Mouse (Mus musculus): ENCODE data around the gene Tpm1. TPM values are rescaled to one million over a fixed set of nuclear protein-coding genes. Genes with fewer than 3 reads are reported as not detected.

Gene Tpm1
- polyA plus RNA-seq, 1 experiment from 2014 or later = 368 TPM

DNA sequence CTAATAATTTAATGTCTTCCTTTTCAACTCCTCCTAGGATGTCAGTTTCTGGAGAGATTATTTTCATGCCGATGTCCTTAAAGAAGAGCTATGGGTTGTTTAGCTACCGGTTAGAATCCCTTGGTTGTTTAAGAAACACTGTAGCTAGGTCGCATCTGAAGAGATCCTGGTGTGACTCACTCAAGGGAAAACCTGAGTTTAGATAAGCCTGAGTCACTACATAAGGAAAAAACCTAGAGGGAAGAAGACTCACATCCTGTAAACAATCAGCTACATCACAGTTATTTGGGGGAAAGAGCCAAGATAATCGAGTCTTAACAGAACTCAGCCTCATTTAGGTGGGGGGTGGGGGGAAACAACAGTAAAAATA is 3.9 kb downstream of the Tpm1 start:
- H3K4me1 ChIP-seq = peaks cover 67% of the 10 kb centered on the region
- 31% methylated on average over 4 of the region's 4 CpGs for WGBS

DNA sequence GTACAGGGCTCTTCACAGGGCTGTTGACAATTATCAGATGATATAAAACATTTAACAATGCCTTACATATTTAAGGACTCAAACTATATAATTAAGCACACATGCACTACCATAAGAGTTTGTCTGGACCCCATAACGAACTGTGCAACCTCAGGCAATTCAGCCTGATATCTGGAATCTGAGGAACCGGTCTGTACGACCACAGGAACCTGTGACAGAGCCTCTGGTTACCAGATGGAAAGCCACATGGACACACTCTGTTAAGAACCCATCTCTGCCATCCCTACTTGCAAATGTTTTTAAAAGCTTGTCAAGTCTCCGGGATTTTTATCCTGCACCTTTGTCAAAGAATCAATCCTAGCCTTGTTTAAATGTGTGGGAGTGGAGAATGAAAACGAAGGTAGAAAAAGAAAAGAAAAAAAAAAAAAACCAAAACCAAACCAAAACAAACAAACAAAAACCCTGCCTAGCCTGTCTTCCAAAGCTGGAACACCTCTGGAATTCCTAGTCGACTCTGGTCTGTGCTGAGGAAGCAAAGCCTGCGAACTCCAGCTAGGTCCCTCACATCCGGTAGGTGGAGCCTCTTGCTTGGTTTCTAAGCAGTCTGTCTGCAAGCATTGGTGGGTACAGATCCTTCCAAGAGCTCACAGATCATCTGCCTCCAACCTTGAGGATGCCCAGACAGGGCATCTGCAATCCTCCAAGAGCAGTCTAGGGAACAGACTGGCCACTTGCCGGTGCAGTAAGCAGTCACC is 4.5 kb downstream of the Tpm1 start:
- no peak for ATAC-seq (ENCODE audit: low FRiP score, low read depth)
- Histone ChIP-seq H3K4me2 (replicated peaks) (no peak overlapping the region), H3K27me3 (peaks cover 45% of the 10 kb centered on the region), H3K9ac (replicated peaks) (no peak overlapping the region), H3K4me3 (no peak overlapping the region), H3K27ac (replicated peaks) (no peak overlapping the region), H3K9me3 (no peaks in the 10 kb centered on the region), H3K36me3 (no peaks in the 10 kb centered on the region), H3K4me1 (peaks cover 71% of the 10 kb centered on the region)
- 31% methylated on average over 9 of the region's 9 CpGs for WGBS

More for the DNA sequence above, 3.9 kb downstream of the Tpm1 start:
- H3K9ac ChIP-seq (replicated peaks) = no peak overlapping the region
- H3K27me3 ChIP-seq = peaks cover 49% of the 10 kb centered on the region
- no peak overlapping the region for H3K4me3 ChIP-seq
- no peaks in the 10 kb centered on the region for H3K9me3 ChIP-seq
- ATAC-seq (ENCODE audit: low FRiP score, low read depth) = no peak
- no peaks in the 10 kb centered on the region for H3K36me3 ChIP-seq
- H3K27ac ChIP-seq (replicated peaks) = no peak overlapping the region
- no peak overlapping the region for H3K4me2 ChIP-seq (replicated peaks)

DNA sequence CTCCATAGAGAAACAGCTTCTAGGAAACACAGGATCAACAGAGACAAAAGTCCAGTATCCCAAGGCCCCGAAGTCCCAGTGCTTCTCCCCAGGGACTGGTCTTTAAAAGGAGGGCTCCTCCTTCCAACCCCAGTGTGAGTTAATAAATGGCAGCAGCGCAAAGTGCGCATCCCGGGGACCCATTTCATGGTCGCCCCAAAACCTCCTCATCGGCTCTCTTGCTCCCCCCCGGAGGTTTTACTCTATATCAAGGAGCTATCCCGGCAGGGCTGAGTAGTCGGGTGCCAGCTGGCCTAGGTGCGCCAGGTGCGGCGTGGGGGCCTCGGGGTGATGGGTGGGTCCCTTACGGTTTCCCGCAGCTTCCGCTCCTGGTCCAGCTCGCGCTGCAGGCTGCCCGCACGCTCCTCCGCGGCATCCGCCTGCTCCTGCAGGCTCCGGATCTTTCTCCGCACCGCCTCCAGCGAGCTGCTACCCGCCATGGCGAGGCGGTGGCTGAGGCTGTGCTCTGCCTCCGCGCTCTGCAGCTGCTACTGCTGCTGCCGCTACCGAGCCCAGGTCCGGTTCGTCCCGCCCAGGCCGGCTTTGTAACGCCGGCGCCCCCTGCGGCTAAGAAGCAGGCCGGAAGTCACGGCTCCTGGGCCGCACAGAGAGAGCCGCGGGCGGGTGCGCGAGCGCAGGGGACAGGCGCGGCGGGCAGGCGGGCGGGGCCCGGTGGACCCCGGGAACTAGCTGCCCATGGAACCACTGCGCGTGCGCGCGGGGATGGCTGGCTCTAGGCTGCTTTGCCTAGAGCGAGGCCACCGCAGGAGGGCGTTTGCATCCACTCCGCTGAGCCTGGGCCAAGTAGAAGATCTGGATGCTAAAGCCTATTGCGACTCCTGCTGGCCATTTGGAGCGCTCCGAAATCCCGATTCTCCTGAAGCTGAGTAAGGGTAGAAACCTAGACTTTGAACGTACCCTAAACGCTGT is 5.7 kb downstream of the Tpm1 start:
- H3K4me1 ChIP-seq = peaks cover 66% of the 10 kb centered on the region

DNA sequence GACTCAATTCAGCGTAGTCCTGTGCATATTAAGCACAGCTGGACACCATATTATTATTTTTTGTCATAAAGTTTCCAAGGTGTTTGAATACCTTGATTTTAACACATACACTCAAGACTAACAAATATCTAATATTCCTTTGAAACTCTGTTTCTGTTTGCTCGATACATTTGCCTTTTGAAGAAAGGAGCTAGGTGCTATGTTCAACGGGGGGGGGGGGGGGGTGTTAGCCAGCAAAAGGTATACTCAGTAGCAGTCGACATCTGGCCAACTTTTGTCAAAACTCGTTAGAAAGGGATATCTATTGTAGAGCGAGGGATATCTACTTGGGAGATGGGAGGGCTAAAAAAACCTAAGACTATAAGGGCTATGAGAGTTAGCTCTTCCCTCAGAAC is 6.4 kb downstream of the Tpm1 start:
- Histone ChIP-seq H3K36me3 (no peaks in the 10 kb centered on the region), H3K4me2 (replicated peaks) (peak overlapping the region; percentile 75), H3K4me3 (peak overlapping the region; percentile 78), H3K4me1 (peaks cover 59% of the 10 kb centered on the region), H3K27me3 (peaks cover 26% of the 10 kb centered on the region), H3K27ac (replicated peaks) (no peak overlapping the region), H3K9me3 (no peaks in the 10 kb centered on the region), H3K9ac (replicated peaks) (peak overlapping the region; percentile 82)
- WGBS = 28% methylated on average over 6 of the region's 6 CpGs
- no peak for ATAC-seq (ENCODE audit: low FRiP score, low read depth)

More for the DNA sequence above, 5.7 kb downstream of the Tpm1 start:
- Histone ChIP-seq H3K4me3 (peak overlapping the region; percentile 78), H3K27ac (replicated peaks) (peak overlapping the region; percentile 96), H3K36me3 (no peaks in the 10 kb centered on the region), H3K9me3 (no peaks in the 10 kb centered on the region), H3K9ac (replicated peaks) (peak overlapping the region; percentile 82), H3K4me2 (replicated peaks) (peak overlapping the region; percentile 75), H3K27me3 (peaks cover 33% of the 10 kb centered on the region)
- WGBS = under 1% methylated on average over 73 of the region's 73 CpGs
- peak; percentile 98 for ATAC-seq (ENCODE audit: low FRiP score, low read depth)

DNA sequence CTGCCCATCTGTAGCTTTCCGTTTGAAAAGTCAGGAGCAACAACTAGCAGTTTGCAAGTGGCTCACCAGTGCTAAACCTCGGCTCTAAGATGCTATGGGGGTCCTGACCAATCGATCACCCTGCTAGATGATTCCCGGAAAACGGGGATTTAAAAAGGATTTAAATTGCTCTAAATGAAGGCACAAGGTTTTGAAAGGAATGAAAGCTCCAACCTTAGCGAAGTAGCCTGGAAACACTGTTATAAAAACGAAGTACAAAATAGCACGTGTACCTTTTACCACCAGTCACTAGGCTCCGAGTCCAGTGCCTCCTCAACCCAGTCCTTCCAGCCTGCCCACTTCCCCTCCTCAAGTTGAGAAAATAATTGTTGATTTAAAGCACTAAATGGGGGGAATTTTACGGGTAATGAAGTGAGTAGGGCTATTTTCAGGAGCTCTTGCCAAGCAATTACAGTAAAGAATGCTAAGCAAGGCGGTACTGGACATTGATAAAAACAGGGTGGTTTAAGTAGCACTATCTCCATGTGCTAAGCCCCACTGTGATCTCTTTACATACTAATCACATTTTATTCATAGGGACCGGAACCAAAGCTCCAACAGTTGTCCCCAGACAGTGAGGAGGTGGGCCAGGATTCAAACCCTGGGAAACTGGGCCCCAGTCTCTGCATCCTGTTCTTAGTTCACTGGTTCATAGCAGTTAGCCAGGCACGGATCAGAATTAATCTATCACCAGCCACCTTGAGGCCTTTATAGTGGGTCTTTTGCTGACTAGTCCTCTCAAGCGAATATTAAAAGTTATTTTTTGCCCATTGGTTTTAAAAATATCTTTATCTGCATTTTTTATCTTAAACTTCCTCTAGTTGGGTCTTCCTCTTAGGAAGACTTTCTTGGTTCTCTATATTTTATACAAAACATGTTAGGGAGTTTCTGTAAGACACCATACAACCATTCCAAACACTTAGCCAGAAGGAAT is 7.1 kb downstream of the Tpm1 start:
- peak overlapping the region; percentile 75 for H3K4me2 ChIP-seq (replicated peaks)
- H3K27ac ChIP-seq (replicated peaks) = no peak overlapping the region
- no peaks in the 10 kb centered on the region for H3K36me3 ChIP-seq
- H3K27me3 ChIP-seq = peaks cover 19% of the 10 kb centered on the region
- H3K4me1 ChIP-seq = peaks cover 52% of the 10 kb centered on the region
- H3K4me3 ChIP-seq = peak overlapping the region; percentile 78
- no peak overlapping the region for H3K9ac ChIP-seq (replicated peaks)
- ATAC-seq (ENCODE audit: low FRiP score, low read depth) = no peak
- 54% methylated on average over 14 of the region's 14 CpGs for WGBS
- no peaks in the 10 kb centered on the region for H3K9me3 ChIP-seq

DNA sequence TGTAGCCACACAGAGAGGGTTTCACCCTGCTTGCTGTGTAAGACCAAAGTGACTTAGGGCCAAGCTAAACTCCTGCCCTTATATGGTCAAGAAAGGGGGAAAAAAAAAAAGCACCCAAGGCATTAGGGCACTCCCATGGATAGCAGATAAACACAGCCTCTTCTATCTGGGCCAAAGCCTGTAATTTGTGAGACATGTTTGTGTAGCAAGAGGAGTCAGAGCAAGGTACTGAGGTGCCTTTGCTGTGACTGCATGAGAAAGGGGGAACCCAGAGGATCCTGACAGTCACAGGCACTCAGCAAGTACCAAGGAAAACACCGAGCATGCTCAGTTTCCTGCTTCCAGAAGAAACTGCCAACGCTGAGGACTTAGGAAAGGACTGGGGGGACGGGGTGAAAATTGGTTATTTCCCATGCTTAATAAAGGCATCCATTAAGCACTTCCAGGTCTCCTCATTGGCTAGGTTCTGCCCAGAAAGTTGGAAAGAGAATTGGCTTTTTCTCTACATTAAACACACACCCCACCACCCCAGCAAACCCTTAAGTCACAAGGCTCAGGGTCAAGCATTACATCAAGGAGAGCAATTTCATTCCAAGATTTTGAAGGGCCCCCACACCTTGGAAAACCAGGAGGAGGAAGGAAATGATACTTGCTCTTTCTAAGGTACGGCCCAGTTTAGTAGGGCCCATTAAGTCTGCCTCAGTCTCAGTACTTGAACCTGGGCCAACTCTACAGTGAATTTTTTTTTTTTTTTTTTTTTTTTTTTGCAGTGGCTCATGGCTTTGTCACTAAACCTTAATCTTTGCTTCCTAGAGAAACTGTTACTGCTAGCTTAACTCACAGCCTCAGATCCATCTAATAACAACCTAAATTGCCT is 8.0 kb downstream of the Tpm1 start:
- no peak overlapping the region; the same call in 1 of the 2 replicates for H3K27ac ChIP-seq (replicated peaks)
- H3K9ac ChIP-seq (replicated peaks) = no peak overlapping the region
- H3K4me2 ChIP-seq (replicated peaks) = peak overlapping the region; percentile 75
- peaks cover 10% of the 10 kb centered on the region for H3K27me3 ChIP-seq
- no peak for ATAC-seq (ENCODE audit: low FRiP score, low read depth)
- no peaks in the 10 kb centered on the region for H3K9me3 ChIP-seq
- H3K4me1 ChIP-seq = peaks cover 43% of the 10 kb centered on the region
- 66% methylated on average over 4 of the region's 4 CpGs for WGBS
- H3K36me3 ChIP-seq = peaks cover under 1% of the 10 kb centered on the region
- H3K4me3 ChIP-seq = no peak overlapping the region

DNA sequence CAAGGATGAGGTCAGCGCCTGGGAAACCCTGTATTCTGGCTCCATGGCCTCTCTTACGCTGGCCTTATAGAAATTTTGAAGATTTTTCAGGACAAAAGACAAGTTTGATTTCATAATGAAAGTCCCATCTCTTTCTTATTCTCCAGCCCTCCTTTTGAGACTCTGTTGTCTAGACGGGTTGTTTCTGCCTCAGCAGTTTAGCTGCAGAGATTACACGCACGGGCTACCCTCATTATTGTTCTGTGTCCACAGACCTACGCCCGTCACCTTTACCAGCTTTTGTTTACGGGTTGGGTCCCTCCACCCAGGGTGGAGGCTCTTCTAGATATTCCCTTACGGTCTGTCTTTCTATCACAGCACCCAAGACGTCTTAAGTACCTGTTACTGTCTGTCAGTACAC is 9.3 kb downstream of the Tpm1 start:
- Histone ChIP-seq H3K27ac (replicated peaks) (no peak overlapping the region), H3K9ac (replicated peaks) (no peak overlapping the region), H3K9me3 (peaks cover 5% of the 10 kb centered on the region), H3K27me3 (no peaks in the 10 kb centered on the region), H3K36me3 (peaks cover 14% of the 10 kb centered on the region), H3K4me2 (replicated peaks) (no peak overlapping the region), H3K4me3 (no peak overlapping the region), H3K4me1 (peaks cover 38% of the 10 kb centered on the region)
- WGBS = 34% methylated on average over 10 of the region's 10 CpGs
- ATAC-seq (ENCODE audit: low FRiP score, low read depth) = no peak

DNA sequence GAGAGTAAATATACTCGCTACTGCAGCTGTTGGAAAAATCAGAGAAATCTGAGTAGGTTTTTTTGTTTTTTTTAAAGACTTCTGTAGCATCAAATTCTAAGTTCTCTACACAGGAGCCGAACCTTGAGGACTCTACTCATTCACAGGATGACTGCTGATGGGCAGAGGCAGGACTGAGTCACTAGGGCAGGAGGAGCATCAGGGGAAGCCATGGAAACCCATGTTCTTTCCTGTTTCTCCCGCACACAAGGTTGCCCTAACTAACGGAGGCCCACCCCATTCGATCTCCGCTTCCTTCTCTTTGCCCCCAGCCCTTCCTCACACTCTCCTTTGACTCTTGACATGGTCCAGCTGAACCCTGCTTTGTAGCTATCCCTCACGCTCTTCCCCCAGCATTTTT is 10.5 kb downstream of the Tpm1 start:
- H3K4me2 ChIP-seq (replicated peaks) = no peak overlapping the region
- peaks cover 26% of the 10 kb centered on the region for H3K36me3 ChIP-seq
- H3K27me3 ChIP-seq = no peaks in the 10 kb centered on the region
- peaks cover 7% of the 10 kb centered on the region for H3K9me3 ChIP-seq
- H3K9ac ChIP-seq (replicated peaks) = no peak overlapping the region
- H3K4me3 ChIP-seq = no peak overlapping the region
- no peak for ATAC-seq (ENCODE audit: low FRiP score, low read depth)
- WGBS = 96% methylated on average over 7 of the region's 7 CpGs
- H3K4me1 ChIP-seq = peaks cover 38% of the 10 kb centered on the region
- H3K27ac ChIP-seq (replicated peaks) = no peak overlapping the region

DNA sequence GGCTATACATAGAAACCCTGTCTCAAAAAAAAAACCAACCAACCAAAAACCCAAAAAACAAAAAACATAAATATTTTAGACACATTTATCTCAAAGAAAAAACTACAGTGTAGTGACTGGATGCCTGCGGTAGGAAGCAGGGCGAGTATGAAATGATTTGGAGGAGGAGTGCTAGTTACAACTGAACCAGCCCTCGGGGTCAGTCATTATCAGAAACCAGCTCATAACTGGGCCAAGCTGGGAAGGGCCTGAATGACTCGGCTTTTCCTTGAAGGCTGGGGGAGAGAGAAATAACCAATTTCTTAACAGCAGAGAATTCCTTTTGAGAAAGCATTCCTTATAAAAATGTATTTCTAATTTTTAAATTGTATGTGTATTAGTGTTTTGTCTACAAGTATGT is 11.5 kb downstream of the Tpm1 start:
- Histone ChIP-seq H3K9ac (replicated peaks) (no peak overlapping the region), H3K9me3 (peaks cover 7% of the 10 kb centered on the region), H3K4me3 (no peak overlapping the region), H3K36me3 (peaks cover 36% of the 10 kb centered on the region), H3K4me2 (replicated peaks) (no peak overlapping the region), H3K27me3 (no peaks in the 10 kb centered on the region), H3K4me1 (peaks cover 33% of the 10 kb centered on the region), H3K27ac (replicated peaks) (no peak overlapping the region)
- 91% methylated on average over 4 of the region's 4 CpGs for WGBS
- ATAC-seq (ENCODE audit: low FRiP score, low read depth) = no peak

DNA sequence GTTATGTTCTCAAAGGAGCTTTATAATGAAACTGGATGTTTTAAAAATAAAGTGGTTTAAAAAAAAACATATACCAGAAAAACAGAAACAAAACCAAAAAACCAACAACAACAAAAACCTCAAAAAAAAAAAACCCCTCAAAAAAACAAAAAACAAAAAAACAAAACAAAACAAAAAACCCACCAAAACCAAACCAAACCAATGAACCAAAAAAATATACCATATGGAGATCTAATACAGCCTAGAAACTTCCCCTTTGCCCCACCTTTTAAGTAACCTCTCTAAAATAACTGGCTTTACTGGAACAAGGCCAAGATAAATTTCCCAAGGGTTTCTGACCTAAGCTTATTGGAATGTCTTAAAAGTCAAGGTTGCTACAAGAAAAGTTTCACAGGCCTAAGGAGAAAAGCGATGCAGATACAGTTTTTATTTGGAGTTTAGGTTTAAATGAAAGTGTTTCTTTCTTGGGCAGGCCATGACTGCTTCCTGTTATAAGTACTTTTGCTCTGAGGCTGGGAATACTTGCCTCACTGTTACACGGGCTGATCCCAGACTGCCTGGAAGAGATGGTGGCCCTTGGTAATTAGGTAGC is 12.6 kb downstream of the Tpm1 start:
- ATAC-seq (ENCODE audit: low FRiP score, low read depth) = no peak
- Histone ChIP-seq H3K36me3 (peaks cover 46% of the 10 kb centered on the region), H3K9me3 (peaks cover 7% of the 10 kb centered on the region), H3K27me3 (no peaks in the 10 kb centered on the region), H3K4me2 (replicated peaks) (no peak overlapping the region), H3K4me3 (no peak overlapping the region), H3K4me1 (peaks cover 23% of the 10 kb centered on the region), H3K27ac (replicated peaks) (no peak overlapping the region), H3K9ac (replicated peaks) (no peak overlapping the region)
- WGBS = 83% methylated on average over 2 of the region's 2 CpGs

Measured in midbrain, embryonic 12.5 days (tissue).